Mouse (Mus musculus) splenic B cell, adult 2 months (primary cell): ENCODE data around the gene Cyct.

ENCODE experiments used
- DNase-seq: peaks from one replicate; pipeline ENCODE4 v3.0.0-alpha.2; 2011; ENCODE audit warnings: low read depth, low spot score
- H3K27me3 ChIP-seq: 2 replicates; pipeline ENCODE4 v1.6.1; 2012; ENCODE audit warnings: mild to moderate bottlenecking, low read length, moderate library complexity, mixed read lengths; ENCODE audit not compliant: control insufficient read depth, poor library complexity, insufficient read depth, severe bottlenecking
- H3K36me3 ChIP-seq: 2 replicates; pipeline ENCODE4 v1.6.1; 2012; ENCODE audit warnings: mild to moderate bottlenecking, low read length, moderate library complexity, mixed read lengths; ENCODE audit not compliant: control insufficient read depth, poor library complexity, insufficient read depth, severe bottlenecking

The Cyct gene

GRCm38 (mm10) chr2:76367188-76367922 is 7.1 kb upstream of the Cyct start:
- Histone ChIP-seq H3K27me3 (no peaks in the 10 kb centered on the region), H3K36me3 (no peaks in the 10 kb centered on the region)
- peak; percentile 91 for DNase-seq

- DNase-seq = no peak
- no peaks in the 10 kb centered on the region for H3K27me3 ChIP-seq
- no peaks in the 10 kb centered on the region for H3K36me3 ChIP-seq
Observed at GRCm38 (mm10) chr2:76365811-76366210, 5.6 kb upstream of the Cyct start.

DNA sequence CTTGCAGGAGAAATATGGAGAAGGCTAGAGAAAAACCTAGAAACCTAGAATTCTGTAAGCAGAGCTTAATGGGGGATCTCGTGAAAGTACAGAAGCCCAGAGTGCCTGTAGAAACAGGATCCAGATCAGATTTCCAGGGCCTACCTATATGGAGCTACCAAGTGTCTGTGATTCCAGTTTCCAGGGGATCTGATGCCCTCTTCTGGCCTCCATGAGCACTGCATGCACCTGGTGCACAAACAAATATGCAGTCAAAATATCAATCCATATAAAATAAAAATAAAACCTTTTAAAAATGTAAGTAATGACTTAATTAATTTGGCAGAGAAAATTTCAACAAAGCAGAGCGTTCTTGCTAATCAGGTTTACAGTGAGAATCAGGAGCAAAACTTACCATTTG is 1.9 kb upstream of the Cyct start:
- no peaks in the 10 kb centered on the region for H3K27me3 ChIP-seq
- DNase-seq = no peak
- H3K36me3 ChIP-seq = no peaks in the 10 kb centered on the region

DNA sequence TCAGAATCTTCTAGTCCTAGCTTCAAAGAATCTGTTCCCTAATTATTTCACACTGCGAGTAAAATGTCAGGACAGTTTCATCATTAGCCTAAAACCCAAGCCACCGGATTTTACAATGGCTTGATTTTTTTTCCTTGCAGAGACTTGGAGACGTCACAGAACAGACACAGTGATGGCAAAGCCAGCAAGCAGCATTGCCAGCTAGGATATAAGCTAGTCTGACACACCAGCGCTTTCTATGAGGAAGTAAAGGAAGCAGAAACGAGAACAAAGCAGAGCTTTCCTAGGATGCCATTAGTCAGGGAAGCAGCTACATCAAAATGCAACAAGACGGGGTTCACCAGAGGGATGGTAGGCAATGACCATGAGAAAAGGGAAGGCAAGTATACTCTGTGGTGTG is 12.4 kb downstream of the Cyct start:
- no peak for DNase-seq

GRCm38 (mm10) chr2:76342146-76342545 is 18.1 kb downstream of the Cyct start:
- H3K36me3 ChIP-seq = no peaks in the 10 kb centered on the region
- H3K27me3 ChIP-seq = no peaks in the 10 kb centered on the region
- DNase-seq = no peak

More for the DNA sequence above, 12.4 kb downstream of the Cyct start:
- Histone ChIP-seq H3K36me3 (no peaks in the 10 kb centered on the region), H3K27me3 (no peaks in the 10 kb centered on the region)

DNA sequence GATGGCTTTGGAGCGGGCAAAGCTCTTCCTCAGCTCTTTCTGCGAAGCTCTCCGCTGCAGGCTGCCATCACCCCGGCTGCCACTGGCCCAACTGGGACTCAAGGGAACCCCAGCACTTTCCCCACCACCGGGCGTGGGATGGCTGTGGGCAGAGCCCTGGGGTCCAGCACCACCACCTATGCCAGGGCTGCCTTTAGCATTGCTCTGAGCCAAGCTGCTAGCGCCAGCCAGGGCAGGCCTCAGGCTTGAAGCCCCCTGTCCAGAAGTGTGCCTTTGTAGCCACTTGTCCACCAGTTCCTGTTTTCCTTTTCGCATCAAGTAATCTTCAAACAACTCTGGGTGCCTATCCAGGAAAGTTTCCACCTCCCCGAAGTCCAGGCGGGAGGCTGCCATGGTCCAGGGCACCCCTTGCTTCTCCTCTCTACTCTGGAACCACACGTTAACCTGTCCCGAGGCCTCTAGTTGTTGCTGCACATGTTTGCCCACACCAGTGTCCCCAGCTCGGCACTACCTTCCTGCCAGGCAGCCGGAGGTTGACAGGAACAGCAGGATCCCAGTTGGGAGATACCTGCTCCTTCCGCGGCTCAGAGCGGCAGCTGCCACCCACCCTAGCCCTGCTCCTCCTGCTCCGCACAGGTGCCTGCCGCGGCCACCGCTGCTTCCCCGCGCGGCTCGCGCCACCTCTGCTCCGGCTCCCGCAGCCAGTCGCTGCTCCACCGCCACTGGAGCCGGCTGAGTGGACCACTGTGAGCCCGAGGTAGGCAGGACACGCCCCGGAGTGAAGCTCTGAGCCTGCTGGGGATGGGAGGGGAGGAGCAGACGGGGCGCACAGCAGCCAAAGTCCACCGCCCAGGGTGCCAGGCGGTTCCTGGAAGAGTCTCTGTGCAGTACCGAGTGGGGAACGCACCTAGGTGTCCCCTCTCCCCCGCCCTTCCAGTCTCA is 21.8 kb downstream of the Cyct start, which contains the start of gene Pde11a:
Pde11a (minus strand) TSS at position 560 of the 942 bp plus-strand sequence.
- no peak for DNase-seq
- no peaks in the 10 kb centered on the region; the same call in 1 of the 2 replicates for H3K27me3 ChIP-seq
- no peaks in the 10 kb centered on the region for H3K36me3 ChIP-seq

GRCm38 (mm10) chr2:76334596-76334995 is 25.7 kb downstream of the Cyct start:
- no peaks in the 10 kb centered on the region; the same call in 1 of the 2 replicates for H3K27me3 ChIP-seq
- no peaks in the 10 kb centered on the region for H3K36me3 ChIP-seq
- no peak for DNase-seq

DNA sequence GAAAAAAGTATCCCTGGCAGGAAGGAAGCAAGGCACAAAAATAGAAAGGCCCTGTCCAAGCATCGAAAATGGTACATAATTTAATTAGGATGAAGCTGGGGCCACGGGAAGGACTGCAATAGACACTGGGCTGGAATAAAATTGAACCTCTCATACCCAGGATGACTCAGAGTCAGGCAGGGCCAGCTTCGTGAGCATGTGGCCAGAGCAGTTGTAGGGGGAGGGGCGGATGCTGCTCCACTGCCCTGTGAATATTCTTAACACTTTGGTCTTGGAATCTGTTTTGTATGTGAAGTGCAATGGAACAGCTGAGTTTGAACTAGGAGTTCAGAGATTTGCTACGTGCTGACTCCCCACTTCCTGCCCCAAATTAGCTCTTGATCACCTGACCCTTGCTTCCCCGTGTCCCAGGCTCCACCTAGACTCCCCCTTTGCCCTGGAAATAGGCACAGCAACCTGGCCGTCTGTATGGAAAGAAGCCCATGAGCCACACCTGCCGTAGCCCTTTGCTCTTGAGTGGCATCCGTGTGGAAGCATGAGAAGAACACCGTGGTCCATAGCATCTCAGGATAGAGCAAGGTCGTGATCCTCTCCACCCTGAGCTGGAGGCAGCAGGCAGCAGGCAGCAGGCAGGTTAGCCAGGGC is 28.0 kb downstream of the Cyct start:
- H3K36me3 ChIP-seq = no peaks in the 10 kb centered on the region
- no peak for DNase-seq
- H3K27me3 ChIP-seq = no peaks in the 10 kb centered on the region; the same call in none of the 2 replicates

DNA sequence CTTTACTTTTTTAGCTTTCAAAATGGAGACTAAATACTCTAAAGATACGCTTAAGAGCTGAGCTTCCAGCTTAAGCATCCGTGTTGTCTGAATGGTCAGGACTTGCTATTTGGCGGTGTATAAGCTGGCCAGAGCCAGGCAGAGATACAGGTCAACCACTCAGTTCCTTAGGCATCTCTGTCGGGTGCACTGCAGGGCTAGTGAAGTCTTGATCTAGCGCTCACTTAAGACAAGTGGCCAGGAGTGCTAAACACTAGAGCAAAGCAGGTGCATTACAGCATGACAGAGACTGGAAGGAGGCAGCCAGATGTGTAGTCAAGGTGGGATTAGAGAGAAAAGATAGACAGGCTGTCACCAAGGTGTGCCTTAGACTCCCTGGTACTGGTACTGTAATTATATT is 30.2 kb downstream of the Cyct start:
- DNase-seq = no peak
- H3K36me3 ChIP-seq = no peaks in the 10 kb centered on the region
- H3K27me3 ChIP-seq = no peaks in the 10 kb centered on the region; the same call in 1 of the 2 replicates

- no peak for DNase-seq
- Histone ChIP-seq H3K36me3 (no peaks in the 10 kb centered on the region), H3K27me3 (no peaks in the 10 kb centered on the region; the same call in 1 of the 2 replicates)
Observed at GRCm38 (mm10) chr2:76326161-76326560, 34.1 kb downstream of the Cyct start.

- DNase-seq = no peak
- H3K27me3 ChIP-seq = no peaks in the 10 kb centered on the region; the same call in 1 of the 2 replicates
- no peaks in the 10 kb centered on the region for H3K36me3 ChIP-seq
Observed at GRCm38 (mm10) chr2:76324463-76324862, 35.8 kb downstream of the Cyct start.

DNA sequence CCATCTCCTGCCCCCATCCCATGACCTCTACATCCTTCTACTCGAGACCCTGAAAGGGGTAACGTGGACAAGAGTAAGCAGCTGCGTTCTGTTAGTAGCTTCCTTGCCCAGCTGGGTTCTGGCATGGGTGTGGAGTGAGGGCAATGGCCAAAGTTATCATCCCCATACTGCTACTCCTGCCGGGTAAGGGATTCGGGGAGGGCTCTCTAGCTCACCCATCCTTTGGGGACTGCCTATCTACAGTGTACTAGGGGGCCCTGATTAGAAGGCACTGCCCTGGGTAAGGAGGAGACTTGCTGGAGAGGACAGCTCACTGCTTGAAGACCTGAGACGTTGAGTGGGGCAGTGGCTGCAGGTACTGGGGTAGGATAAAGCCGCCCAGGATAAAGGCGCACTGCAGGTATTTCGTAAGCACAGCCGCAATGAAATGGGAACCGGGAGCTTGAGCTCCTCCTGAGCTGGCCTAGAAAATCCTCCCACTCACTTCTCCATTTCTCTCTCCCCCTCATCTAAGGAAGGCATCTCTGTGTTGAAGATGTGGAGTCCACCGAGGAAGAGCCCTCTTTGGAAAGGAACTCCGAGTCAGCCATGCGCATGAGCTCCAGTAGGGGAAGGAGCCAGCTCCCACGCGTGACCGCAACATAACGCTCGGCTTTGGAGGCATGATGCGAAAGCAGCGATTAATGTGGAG is 36.9 kb downstream of the Cyct start:
- no peak for DNase-seq
- Histone ChIP-seq H3K36me3 (no peaks in the 10 kb centered on the region), H3K27me3 (no peaks in the 10 kb centered on the region; the same call in 1 of the 2 replicates)

GRCm38 (mm10) chr2:76320336-76320735 is 39.9 kb downstream of the Cyct start:
- Histone ChIP-seq H3K36me3 (no peaks in the 10 kb centered on the region), H3K27me3 (no peaks in the 10 kb centered on the region)
- no peak for DNase-seq

GRCm38 (mm10) chr2:76319231-76319630 is 41.0 kb downstream of the Cyct start:
- H3K36me3 ChIP-seq = no peaks in the 10 kb centered on the region
- H3K27me3 ChIP-seq = no peaks in the 10 kb centered on the region
- no peak for DNase-seq
